Mouse (Mus musculus): ENCODE results near the gene Akap12.

Akap12 gene

DNA sequence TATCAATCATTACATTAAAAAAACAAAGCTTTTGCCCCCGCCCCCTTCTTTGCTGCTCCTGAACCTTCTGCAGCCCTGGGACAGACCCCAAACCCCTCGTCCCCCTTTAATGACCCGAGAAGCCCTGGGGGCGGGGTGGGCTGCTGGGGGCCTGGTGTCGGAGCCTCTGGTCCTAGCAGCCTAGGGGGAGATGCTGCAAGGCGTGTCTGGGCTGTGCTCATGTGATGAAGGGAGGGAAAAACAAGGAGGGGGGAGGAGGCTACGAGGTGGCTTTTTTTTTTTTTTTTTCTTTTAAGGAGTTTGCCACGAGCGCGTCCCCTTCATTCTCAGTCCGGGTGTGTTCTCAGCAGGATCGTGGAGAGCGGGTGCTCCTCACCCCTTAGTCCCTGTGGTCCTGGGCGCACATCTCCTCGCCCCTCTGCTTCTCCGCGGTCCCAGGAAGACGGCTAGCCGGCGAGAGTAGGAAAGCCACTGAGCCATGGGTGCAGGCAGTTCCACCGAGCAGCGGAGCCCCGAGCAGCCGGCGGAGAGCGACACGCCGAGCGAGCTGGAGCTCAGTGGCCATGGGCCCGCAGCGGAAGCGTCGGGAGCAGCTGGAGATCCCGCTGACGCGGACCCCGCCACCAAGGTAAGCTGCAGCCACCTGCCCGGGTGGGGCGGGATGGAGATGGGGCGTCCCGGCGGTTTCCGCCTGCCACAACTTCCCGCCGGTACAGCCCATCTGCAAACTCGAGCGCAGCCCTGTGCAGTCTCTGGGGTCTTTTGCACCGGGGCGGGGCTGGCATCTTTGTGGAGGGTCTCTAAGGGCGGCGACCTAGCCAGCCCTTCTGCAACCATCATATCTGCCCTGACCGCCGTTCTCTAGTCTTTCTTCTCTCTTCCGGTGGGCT lies at the start of gene Akap12:
Akap12 (plus strand) TSS at position 340 of the 890 bp plus-strand sequence.
- DNase-seq (ENCODE audit: low spot score in 2 of 2): peak; percentile 16 to 26

DNA sequence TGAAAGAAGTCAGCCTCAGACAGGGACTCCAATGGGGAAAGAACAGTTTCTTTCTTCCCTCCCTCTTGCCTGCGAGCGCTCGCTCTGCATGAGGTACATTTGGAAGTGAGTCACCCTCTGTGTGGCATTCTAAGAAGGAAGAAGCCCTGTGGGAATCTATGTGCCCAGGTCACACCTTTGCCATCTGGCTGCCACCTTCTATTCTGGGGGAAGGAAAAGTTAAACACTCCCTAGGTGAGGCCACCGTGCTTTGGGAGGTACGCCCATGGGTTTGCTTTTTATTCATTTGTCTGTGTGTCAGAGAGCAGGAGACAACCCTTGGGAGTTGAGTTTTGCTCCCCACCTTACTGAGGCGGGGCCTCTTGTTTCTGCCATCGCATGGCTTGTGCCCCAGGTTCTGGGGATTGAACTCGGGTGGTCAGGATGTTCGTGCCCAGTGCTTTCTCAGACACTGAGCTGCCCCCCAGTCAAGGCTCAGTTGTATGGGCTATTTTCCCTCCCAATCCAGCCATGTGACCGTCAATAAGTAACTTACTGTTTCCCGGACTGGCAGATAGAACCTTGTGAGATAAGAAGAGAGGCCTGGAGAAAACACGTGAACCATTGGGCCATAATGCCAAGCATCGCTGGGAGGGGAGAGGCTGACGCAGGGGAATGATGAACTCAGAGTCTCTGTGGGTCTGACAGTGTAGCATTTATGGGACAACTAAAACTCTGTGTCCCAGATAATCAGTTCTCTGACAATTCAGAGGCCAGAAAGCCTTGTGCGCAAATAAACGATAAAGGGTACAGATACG lies 35.4 kb upstream of the Akap12 start:
- DNase-seq (ENCODE audit: low spot score in 2 of 2): no peak

- DNase-seq (ENCODE audit: low spot score in 2 of 2): no peak
Measured at GRCm38 (mm10) chr10:4233102-4233501, 33.1 kb upstream of the Akap12 start.

GRCm38 (mm10) chr10:4239794-4240574 lies 26.2 kb upstream of the Akap12 start:
- DNase-seq (ENCODE audit: low spot score in 2 of 2): no peak

- no peak for DNase-seq (ENCODE audit: low spot score in 2 of 2)
Measured at GRCm38 (mm10) chr10:4243591-4244300, 22.4 kb upstream of the Akap12 start.

DNA sequence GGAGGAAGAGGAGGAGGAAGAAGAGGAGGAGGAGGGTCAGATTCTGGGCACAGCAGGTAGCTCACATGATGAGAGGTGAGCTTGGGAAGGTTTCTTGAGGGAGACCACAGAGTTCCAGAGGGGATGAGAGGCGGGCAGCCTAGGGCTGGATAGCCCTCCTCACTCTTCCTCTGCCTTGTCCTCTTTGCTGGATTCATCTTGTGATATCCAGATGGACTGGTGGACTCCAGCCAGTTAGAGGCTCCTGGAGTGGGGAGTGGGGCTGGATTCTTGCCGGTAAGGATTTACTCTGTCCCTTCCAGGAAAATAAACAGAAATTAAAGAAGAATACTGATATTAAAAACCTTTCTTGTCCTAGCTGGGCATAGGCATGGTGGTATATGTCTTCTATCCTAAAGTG lies 20.4 kb upstream of the Akap12 start:
- no peak for DNase-seq (ENCODE audit: low spot score in 2 of 2)

GRCm38 (mm10) chr10:4246407-4246806 lies 19.8 kb upstream of the Akap12 start:
- DNase-seq (ENCODE audit: low spot score in 2 of 2): no peak

DNA sequence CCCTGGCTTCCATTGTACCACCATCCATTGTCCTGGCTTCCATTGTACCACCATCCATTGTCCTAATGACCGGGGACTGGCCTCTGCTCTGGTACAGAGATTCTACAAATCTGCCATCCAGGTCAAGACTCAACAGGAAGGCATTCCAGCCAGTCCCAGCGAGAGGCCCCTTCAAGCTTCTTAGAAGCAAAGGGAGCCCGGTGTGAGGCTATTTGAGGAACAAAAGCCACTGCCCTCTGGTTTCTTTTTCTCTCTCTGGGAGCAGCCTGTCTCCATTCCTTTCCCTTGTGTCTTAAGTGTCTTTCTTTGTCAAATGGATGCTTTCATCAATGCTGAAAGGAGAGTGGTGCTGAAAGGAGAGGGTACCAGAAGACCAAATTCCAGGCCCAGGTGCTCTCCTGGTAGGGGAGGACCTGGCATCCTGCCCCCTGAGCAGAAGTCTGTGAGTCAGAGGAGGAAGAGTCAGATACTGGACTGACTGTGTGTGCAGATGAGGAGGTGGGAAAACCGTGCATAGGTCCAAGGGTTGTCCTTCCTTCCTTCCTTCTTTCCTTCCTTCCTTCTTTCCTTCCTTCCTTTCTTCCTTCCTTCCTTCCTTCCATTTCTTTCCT lies 16.8 kb upstream of the Akap12 start:
- DNase-seq (ENCODE audit: low spot score in 2 of 2): no peak

- DNase-seq (ENCODE audit: low spot score in 2 of 2): no peak
Measured at GRCm38 (mm10) chr10:4250681-4251080, 15.5 kb upstream of the Akap12 start.

DNA sequence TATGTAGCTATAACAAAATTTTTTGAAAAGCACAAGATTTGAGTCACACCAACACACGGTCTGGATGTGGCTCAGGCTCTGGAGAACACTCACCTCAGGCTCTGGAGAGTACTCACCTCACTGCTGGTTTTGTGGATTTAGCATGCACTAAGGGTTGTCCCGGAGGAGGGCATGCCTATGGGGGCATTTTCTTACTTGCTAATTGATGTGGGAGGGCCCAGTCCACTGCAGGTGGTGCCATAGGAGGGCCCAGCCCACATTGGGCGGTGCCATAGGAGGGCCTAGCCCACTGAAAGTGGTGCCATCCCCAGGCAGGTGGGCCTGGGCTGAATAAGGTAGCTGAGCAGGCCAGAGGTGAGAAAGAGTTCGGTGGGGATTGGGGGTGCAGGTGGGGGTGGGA lies 12.6 kb upstream of the Akap12 start:
- DNase-seq (ENCODE audit: low spot score in 2 of 2): no peak

- no peak for DNase-seq (ENCODE audit: low spot score in 2 of 2)
Measured at GRCm38 (mm10) chr10:4254459-4254858, 11.7 kb upstream of the Akap12 start.

DNA sequence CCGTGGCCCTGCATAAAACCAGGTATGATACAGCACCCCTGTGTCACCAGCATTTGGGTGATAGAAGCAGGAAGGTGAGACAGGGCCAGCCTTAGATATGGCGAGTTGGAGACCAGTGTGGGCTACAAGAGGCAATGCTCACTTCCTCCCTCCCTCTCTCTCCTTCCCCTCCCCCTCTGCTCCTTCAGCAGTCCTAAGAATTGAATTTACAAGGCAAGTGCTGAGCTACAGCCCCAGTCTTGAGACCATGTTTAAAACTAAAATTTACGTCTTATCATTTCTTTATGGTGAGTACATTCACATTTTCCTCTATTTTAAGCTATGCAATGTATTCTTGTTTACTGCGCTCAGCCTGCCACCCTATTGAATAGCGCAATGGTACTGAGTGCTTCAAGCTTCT lies 5.3 kb upstream of the Akap12 start:
- DNase-seq (ENCODE audit: low spot score in 2 of 2): peak in 1 of 2 experiments; percentile 6

- DNase-seq (ENCODE audit: low spot score in 2 of 2): peak; percentile 62 to 64
Measured at GRCm38 (mm10) chr10:4261359-4261952, 4.7 kb upstream of the Akap12 start.

DNA sequence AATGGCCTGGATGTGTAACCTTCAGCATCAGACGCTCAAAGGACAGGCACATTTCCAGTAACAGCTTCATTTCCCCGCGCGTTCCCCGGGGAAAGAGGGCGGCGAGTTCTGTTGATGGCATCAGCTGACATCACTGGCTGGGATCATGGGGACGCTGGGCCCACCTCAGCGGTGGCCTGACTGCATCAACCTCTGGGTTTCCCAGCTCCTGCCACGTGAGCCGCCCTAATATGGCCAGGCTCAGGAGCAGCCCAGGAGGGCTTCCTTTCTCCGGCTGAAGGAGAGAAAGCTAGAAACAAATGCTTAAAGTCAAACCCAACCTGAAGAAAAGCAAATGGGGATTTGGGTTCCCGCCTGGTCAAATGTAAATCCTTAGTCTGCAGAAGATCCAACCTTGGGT lies 539 bp upstream of the Akap12 start:
- DNase-seq (ENCODE audit: low spot score in 2 of 2): no peak

DNA sequence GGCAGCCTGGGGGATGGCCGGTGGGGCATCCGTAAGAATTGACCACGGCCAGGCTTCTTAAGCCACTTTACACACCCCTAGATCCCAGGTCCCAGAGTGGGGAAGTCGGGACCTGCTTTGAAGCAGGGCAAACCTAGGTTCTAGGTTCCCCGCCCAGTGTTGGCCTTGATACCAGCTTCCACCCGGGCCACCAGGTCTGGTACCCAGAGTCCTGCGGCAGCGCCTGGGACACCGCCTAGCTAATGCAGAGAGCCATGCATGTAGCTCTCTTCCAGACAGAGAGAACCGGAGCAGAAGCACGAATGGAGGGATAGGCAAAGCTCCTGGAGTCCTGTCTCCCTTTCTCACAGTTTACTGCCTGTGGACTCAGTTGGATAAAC lies 741 bp downstream of the Akap12 start:
- peak in 1 of 2 experiments; percentile 8 for DNase-seq (ENCODE audit: low spot score in 2 of 2)

DNA sequence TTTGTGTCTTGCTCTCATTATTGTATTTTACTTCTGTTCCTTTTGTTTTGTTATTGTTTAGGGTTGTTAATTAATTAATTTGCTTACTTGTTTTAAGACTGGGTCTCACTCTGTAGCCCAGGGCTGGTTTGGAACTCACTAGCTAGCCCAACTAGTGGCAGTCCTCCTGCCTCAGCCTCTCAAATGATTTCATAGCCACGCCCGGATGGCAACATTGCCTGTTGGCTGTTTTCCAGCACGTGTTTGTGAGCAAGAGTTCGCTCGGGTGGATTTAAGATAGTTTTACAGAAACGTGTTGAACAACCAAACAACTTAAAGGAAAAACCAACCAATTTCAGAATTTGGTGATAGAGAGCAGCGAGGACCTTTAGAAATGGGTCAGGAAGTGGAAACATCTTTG lies 1.3 kb downstream of the Akap12 start:
- no peak for DNase-seq (ENCODE audit: low spot score in 2 of 2)

GRCm38 (mm10) chr10:4268140-4268539 lies 2.0 kb downstream of the Akap12 start:
- no peak for DNase-seq (ENCODE audit: low spot score in 2 of 2)

GRCm38 (mm10) chr10:4275572-4275971 lies 9.4 kb downstream of the Akap12 start:
- DNase-seq (ENCODE audit: low spot score in 2 of 2): no peak

GRCm38 (mm10) chr10:4276081-4276480 lies 9.9 kb downstream of the Akap12 start:
- no peak for DNase-seq (ENCODE audit: low spot score in 2 of 2)

DNA sequence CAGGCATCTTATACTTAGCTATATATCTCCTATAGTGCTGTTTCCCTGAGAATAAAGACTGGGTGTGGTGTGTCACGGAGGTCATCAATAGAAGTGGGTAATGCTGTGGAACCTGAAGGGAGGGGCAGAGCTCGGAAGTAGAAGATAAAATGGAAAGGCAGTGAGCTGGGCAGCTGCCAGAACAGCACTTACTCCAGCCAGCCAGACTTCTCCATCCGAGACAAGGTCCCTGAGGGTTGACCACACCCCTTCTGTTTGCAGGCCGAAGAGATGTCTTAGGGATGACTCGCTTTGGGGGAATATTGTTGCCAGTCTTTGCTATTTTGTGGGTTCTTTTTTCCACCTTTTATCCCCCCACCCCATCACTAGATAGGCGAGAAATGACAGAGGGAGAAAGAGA lies 11.9 kb downstream of the Akap12 start:
- no peak for DNase-seq (ENCODE audit: low spot score in 2 of 2)

GRCm38 (mm10) chr10:4282395-4282794 lies 16.2 kb downstream of the Akap12 start:
- no peak for DNase-seq (ENCODE audit: low spot score in 2 of 2)
